Mouse (Mus musculus) megakaryocyte, embryonic 14.5 days (primary cell): ENCODE results near the gene Fstl5. TPM values are rescaled to one million over a fixed set of nuclear protein-coding genes. Genes with fewer than 3 reads are reported as not detected.

Experiments used
- H3K27me3 ChIP-seq: replicated peaks from 2 replicates; pipeline ENCODE3; 2012; ENCODE audit warnings: inconsistent platforms
- H3K36me3 ChIP-seq: replicated peaks from 2 replicates; pipeline ENCODE3; 2012; ENCODE audit warnings: low read length, inconsistent platforms, mixed read lengths
- H3K4me1 ChIP-seq: 2 replicates; pipeline ENCODE4 v1.6.1; 2012; ENCODE audit warnings: inconsistent platforms
- H3K4me3 ChIP-seq: replicated peaks from 2 replicates; pipeline ENCODE3; 2012; ENCODE audit warnings: moderate library complexity, mild to moderate bottlenecking, inconsistent platforms
- H3K9me3 ChIP-seq: 2 replicates; pipeline ENCODE4 v1.6.1; 2012; ENCODE audit warnings: inconsistent platforms
- FLI1 ChIP-seq: IDR thresholded peaks from 2 replicates; pipeline ENCODE4 v1.6.1; 2012; ENCODE audit warnings: low read length, inconsistent platforms, mixed read lengths
- GATA1 ChIP-seq: IDR thresholded peaks from 3 replicates; pipeline ENCODE4 v1.6.1; 2012; ENCODE audit warnings: mixed read lengths, low read length, inconsistent platforms, borderline replicate concordance
- polyA plus RNA-seq: library from polyadenylated mRNA; stranded (reverse); fragments of >175 nt; gene quantifications from 2 replicates; pipeline ENCODE4 v1.2.3, GENCODE M21; 2012; ENCODE audit warnings: low replicate concordance; ENCODE audit not compliant: insufficient read depth

Fstl5 gene
- polyA plus RNA-seq, 1 experiment = not detected

- Histone ChIP-seq H3K36me3 (no peaks in the 10 kb centered on the region), H3K4me3 (no peak overlapping the region), H3K4me1 (no peaks in the 10 kb centered on the region), H3K9me3 (no peaks in the 10 kb centered on the region), H3K27me3 (no peaks in the 10 kb centered on the region)
- TF ChIP-seq FLI1 (no peak), GATA1 (no peak)
Observed at GRCm38 (mm10) chr3:76294394-76294793, 220.3 kb downstream of the Fstl5 start.

- Histone ChIP-seq H3K4me3 (no peak overlapping the region), H3K9me3 (no peaks in the 10 kb centered on the region), H3K4me1 (no peaks in the 10 kb centered on the region), H3K36me3 (no peaks in the 10 kb centered on the region), H3K27me3 (no peaks in the 10 kb centered on the region)
- TF ChIP-seq GATA1 = no peak
- TF ChIP-seq FLI1 = no peak
Observed at GRCm38 (mm10) chr3:76301026-76301773, 227.1 kb downstream of the Fstl5 start.

GRCm38 (mm10) chr3:76316991-76317390 is 242.9 kb downstream of the Fstl5 start:
- no peaks in the 10 kb centered on the region for H3K4me1 ChIP-seq
- H3K27me3 ChIP-seq = no peaks in the 10 kb centered on the region
- no peak for TF ChIP-seq GATA1
- no peak for TF ChIP-seq FLI1
- H3K4me3 ChIP-seq = no peak overlapping the region
- H3K36me3 ChIP-seq = no peaks in the 10 kb centered on the region
- no peaks in the 10 kb centered on the region for H3K9me3 ChIP-seq

GRCm38 (mm10) chr3:76319531-76319930 is 245.5 kb downstream of the Fstl5 start:
- Histone ChIP-seq H3K4me3 (no peak overlapping the region), H3K4me1 (no peaks in the 10 kb centered on the region), H3K9me3 (no peaks in the 10 kb centered on the region), H3K27me3 (no peaks in the 10 kb centered on the region), H3K36me3 (no peaks in the 10 kb centered on the region)
- TF ChIP-seq GATA1 (no peak), FLI1 (no peak)

- Histone ChIP-seq H3K4me1 (no peaks in the 10 kb centered on the region), H3K27me3 (no peaks in the 10 kb centered on the region), H3K36me3 (no peaks in the 10 kb centered on the region), H3K9me3 (no peaks in the 10 kb centered on the region), H3K4me3 (no peak overlapping the region)
- TF ChIP-seq GATA1 (no peak), FLI1 (no peak)
Observed at GRCm38 (mm10) chr3:76322431-76322830, 248.4 kb downstream of the Fstl5 start.

GRCm38 (mm10) chr3:76336922-76337321 is 262.9 kb downstream of the Fstl5 start:
- H3K36me3 ChIP-seq = no peaks in the 10 kb centered on the region
- TF ChIP-seq FLI1 (no peak), GATA1 (no peak)
- no peaks in the 10 kb centered on the region; the same call in 1 of the 2 replicates for H3K9me3 ChIP-seq
- H3K4me1 ChIP-seq = no peaks in the 10 kb centered on the region
- H3K4me3 ChIP-seq = no peak overlapping the region
- H3K27me3 ChIP-seq = no peaks in the 10 kb centered on the region

- Histone ChIP-seq H3K9me3 (no peaks in the 10 kb centered on the region), H3K4me1 (no peaks in the 10 kb centered on the region), H3K27me3 (no peaks in the 10 kb centered on the region), H3K36me3 (no peaks in the 10 kb centered on the region), H3K4me3 (no peak overlapping the region)
- TF ChIP-seq FLI1 = no peak
- TF ChIP-seq GATA1 = no peak
Observed at GRCm38 (mm10) chr3:76367000-76367399, 292.9 kb downstream of the Fstl5 start.

- no peaks in the 10 kb centered on the region for H3K9me3 ChIP-seq
- H3K4me3 ChIP-seq = no peak overlapping the region
- H3K36me3 ChIP-seq = no peaks in the 10 kb centered on the region
- TF ChIP-seq FLI1 = no peak
- no peak for TF ChIP-seq GATA1
- H3K27me3 ChIP-seq = no peaks in the 10 kb centered on the region
- no peaks in the 10 kb centered on the region for H3K4me1 ChIP-seq
Observed at GRCm38 (mm10) chr3:76369910-76370309, 295.8 kb downstream of the Fstl5 start.

- no peaks in the 10 kb centered on the region for H3K27me3 ChIP-seq
- TF ChIP-seq GATA1 = no peak
- peaks cover 11% of the 10 kb centered on the region; the same call in 1 of the 2 replicates for H3K9me3 ChIP-seq
- H3K4me1 ChIP-seq = no peaks in the 10 kb centered on the region
- H3K4me3 ChIP-seq = no peak overlapping the region
- H3K36me3 ChIP-seq = no peaks in the 10 kb centered on the region
Observed at GRCm38 (mm10) chr3:76428775-76429372, 354.8 kb downstream of the Fstl5 start.

- Histone ChIP-seq H3K27me3 (no peaks in the 10 kb centered on the region), H3K4me3 (no peak overlapping the region), H3K4me1 (no peaks in the 10 kb centered on the region), H3K36me3 (no peaks in the 10 kb centered on the region), H3K9me3 (peaks cover 4% of the 10 kb centered on the region)
- TF ChIP-seq GATA1 = no peak
- no peak for TF ChIP-seq FLI1
Observed at GRCm38 (mm10) chr3:76467229-76467874, 393.3 kb downstream of the Fstl5 start.
